Mouse (Mus musculus) bone marrow macrophage, adult 2 months (primary cell): ENCODE measurements around the gene Slc23a3.

Experiments
- CTCF ChIP-seq: IDR thresholded peaks from 2 replicates; pipeline ENCODE4 v1.5.1; 2012; ENCODE audit warnings: low read depth, mild to moderate bottlenecking, low read length, moderate library complexity
- POLR2A ChIP-seq: IDR thresholded peaks from 2 replicates; pipeline ENCODE4 v1.6.1; 2012; ENCODE audit warnings: mild to moderate bottlenecking, low read depth, low read length, borderline replicate concordance

GRCm38 (mm10) chr1:75148727-75149126 is 15.0 kb upstream of the Slc23a3 start:
- TF ChIP-seq POLR2A (no peak), CTCF (no peak)
